Mouse (Mus musculus) layer of hippocampus, adult 9-11 months (tissue): ENCODE data around the gene Ramp1.

Source experiments
- DNase-seq: peaks from one replicate; pipeline ENCODE4 v3.0.0; 2022

The Ramp1 gene

GRCm38 (mm10) chr1:91201122-91201521, 21.5 kb downstream of the Ramp1 start:
- no peak for DNase-seq

GRCm38 (mm10) chr1:91204221-91204765, 24.7 kb downstream of the Ramp1 start:
- DNase-seq = no peak

- DNase-seq = no peak
Observed at GRCm38 (mm10) chr1:91205651-91206050, 26.0 kb downstream of the Ramp1 start.

GRCm38 (mm10) chr1:91206336-91206735, 26.7 kb downstream of the Ramp1 start:
- no peak for DNase-seq

DNA sequence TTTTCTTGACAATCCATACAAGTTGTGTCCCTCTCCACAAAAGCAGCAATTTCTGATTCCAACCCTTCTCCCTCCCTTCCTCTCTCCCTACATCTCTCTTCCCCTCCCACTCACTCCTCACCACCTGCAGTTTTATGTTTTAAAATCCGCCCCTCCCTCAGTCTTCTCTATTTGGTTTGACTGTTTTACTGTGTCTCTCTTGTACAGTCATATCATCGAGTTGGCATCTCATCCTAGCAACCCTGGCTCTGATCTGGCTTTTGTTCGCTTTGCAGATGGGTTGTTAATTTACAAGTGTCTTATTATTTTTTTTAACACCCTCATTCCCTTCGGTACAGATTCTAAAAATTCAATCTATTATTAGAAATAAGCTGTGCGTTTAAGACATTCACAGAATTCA, 27.3 kb downstream of the Ramp1 start:
- peak; percentile 88 for DNase-seq

GRCm38 (mm10) chr1:91207334-91208074, 27.9 kb downstream of the Ramp1 start:
- DNase-seq = no peak

DNA sequence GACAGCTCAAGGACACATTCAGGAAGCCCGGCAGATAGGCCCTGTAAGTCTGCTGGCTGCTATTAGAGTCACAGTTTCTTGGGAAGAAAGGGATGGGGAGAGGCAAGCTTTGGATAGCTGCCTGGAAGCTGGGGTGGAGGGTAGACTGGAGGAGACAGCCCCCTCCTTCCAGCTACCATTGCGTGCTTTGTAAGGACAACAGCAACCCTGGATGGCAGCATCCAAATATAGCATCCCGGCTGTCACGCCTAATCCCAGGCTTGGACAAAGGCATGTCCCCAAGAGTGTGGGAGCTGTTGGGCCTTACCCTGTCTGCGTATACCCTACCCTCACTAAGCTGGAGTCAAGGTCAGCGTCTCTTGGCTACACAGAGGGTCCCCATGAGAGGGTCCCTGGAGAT, 29.7 kb downstream of the Ramp1 start:
- DNase-seq = peak; percentile 71

- peak; percentile 91 for DNase-seq
Observed at GRCm38 (mm10) chr1:91209785-91210184, 30.2 kb downstream of the Ramp1 start.

DNA sequence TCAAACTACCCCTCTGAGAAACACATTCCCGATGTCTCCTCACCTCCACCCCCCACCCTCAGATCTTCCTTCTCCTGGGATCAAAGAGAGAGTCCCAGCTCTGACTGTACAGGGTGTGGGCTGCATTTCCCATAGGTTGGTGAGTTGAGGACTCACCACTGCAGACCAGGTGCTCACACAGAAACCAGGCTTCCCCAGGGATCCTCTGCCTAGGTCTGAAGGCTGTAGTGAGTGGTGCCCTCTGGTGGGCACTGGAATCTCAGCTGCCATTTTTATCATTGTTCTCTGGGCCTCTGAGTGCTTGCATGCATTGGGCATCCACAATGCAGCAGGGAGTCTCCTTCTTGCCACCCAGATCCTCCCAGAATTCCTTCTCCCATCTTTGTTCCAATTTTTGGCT, 31.5 kb downstream of the Ramp1 start:
- DNase-seq = peak; percentile 78

DNA sequence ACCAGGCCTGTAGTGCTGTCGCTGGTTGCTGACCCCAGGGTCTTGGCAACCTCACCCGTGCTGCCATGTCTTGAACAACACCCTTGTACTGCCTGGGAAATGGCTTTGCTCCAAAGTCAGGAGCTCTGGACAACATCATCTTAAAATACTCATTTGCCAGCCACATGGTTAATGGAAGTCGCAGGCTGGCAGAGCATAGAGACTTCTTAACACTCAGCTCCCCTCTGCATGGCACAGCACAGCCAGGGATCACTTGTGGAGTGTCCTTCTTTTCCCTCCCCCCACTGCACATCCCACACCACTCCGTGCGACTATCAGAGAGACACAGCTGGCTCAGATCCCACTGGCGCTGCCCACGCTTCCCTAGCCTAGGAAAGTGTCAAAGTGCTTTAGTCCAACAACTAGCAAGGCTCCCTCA, 32.0 kb downstream of the Ramp1 start:
- DNase-seq = no peak

- no peak for DNase-seq
Observed at GRCm38 (mm10) chr1:91215264-91215663, 35.6 kb downstream of the Ramp1 start.

DNA sequence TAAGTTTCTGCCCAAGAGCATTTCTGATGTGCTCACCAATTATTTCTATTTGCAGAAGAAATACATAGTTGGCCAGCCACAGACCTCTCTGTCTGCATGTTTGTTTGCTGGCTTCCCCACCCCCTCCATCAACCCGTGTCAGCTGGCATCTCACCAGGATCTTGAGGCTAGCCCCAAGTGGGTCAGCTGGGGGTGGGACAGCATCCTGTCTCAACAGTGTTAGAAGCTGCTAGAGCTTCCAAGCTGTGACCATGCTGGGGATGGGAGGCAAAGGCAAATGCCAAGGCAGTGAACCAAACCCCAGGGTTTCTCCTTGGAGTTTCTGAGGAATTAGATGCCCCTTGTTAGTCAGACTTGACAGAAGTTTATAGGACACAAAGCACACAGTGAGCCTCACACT, 36.4 kb downstream of the Ramp1 start:
- no peak for DNase-seq

DNA sequence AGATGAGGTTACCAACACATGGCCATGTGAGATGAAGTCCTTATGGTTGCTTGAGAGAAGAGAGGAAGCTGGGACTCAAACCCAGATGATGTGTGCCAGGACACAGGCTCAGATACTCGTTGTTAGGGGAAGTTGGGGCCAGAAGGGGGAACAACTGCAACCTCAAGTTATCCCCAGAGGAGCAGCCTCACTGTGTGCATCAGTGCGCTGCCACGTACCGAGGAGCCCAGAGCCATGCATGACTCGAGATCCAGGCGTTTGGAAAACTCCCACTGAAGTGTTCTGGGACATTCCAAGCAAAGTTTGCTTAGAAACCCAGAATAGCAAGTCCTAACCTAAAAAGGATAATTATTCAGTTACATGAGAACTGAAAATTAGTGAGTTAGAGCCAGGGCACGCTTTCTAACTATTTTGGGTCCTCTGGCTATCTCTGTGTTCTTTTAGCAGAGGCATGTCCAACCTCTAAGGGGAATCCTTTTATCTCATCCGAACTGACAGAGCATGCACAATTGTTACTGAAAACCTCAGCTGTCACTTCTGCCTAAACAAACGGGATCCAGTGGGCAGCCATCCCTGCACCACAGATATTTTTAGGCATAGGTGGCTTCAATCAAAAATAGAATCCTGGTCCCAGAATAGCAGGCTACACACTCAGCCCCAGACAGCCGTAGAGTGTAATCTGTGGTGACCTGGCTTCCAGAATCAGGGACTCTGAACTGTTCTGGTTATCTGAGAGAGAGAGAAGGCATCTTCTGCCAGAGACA, 37.1 kb downstream of the Ramp1 start:
- DNase-seq = peak; percentile 63

DNA sequence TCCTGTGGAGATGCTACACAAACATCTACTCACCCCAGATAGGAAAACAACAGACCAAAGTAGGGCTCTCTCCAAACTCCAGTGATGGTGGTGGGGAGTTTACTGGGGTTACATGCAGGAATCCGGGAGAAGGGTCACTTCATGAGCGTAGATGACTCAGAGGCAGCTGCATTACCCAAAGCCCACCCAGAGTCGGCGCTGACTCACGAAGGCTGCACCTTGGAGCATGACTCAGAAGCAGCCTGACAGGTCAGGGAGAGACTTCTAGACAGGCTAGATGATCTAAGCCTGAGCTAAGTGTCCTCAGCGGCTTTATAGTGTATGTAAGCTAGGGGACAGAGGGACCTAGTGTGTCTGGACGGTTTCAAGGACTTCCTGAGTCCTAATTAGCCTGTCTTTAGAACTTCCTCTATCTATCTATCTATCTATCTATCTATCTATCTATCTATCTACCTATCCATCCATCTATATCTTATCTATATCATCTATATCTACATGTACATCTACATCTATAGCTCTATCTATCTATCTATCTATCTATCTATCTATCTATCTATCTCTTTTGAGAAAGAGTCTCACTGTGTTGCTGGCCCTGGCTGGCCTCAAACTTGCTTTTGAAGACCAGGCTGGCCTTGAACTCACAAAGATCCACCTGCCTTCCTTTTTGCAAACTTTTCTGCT, 40.2 kb downstream of the Ramp1 start:
- DNase-seq = no peak

DNA sequence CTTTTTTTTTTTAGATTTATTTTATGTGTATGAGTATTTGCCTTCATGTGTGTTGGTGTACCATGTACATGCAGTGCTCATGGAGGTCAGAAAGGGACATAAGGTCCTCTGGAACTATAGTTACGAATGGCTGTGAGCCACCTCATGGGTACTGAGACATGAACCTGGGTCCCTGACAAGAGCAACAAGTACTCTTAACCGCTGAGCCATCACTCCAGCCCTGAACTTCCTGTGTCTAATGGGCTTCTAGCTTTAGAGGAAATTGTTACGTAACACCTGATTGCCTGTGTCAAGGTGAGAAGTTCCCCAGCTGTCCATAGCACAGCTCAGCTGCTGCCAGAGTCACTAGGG, 40.7 kb downstream of the Ramp1 start:
- DNase-seq = no peak

- DNase-seq = no peak
Observed at GRCm38 (mm10) chr1:91226562-91226961, 46.9 kb downstream of the Ramp1 start.

GRCm38 (mm10) chr1:91227381-91228054, 47.9 kb downstream of the Ramp1 start:
- DNase-seq = no peak

- no peak for DNase-seq
Observed at GRCm38 (mm10) chr1:91231142-91231541, 51.5 kb downstream of the Ramp1 start.

- DNase-seq = no peak
Observed at GRCm38 (mm10) chr1:91231896-91232295, 52.3 kb downstream of the Ramp1 start.

DNA sequence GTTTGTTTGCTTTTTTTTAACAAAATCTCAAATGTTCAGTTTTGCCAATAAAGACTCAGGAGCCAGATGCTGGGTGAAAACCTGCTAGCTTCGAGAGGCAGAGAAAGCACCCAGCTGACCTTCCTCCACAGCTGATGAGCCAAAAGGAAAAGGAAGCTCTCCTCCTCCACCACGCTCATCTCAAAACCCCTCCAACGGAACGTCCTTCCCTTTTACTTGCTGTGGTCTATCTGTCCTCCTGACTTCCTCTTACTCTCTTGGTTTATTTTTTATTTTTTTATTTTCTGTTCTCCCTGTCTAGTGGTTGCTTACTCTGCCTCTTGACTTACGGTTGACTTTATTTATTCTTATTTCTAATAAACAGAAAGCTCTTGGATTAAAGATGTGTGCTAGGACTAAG, 55.8 kb downstream of the Ramp1 start:
- DNase-seq = no peak

- no peak for DNase-seq
Observed at GRCm38 (mm10) chr1:91237676-91238075, 58.1 kb downstream of the Ramp1 start.

- DNase-seq = peak; percentile 61
Observed at GRCm38 (mm10) chr1:91239112-91239511, 59.5 kb downstream of the Ramp1 start.

- no peak for DNase-seq
Observed at GRCm38 (mm10) chr1:91239800-91240199, 60.2 kb downstream of the Ramp1 start.
